Mouse (Mus musculus) lung, postnatal 10 days (tissue): Measurements from ENCODE around the gene Hint1.
"Not testable (repeated sequence)": the region's sequence is repeated elsewhere in the genome, so short reads cannot be mapped to it uniquely, and the experiment has no call there.

Source experiments
- DNase-seq: peaks from one replicate; pipeline ENCODE4 v3.0.0; 2021

Gene Hint1

GRCm38 (mm10) chr11:54862621-54863520 is 3.3 kb upstream of the Hint1 start:
- DNase-seq, result peak; percentile 77

GRCm38 (mm10) chr11:54865330-54866085 is 675 bp upstream of the Hint1 start:
- DNase-seq, result no peak

- no peak for DNase-seq
Measured at GRCm38 (mm10) chr11:54867049-54867385, 834 bp downstream of the Hint1 start.

- DNase-seq, result no peak
Measured at GRCm38 (mm10) chr11:54867903-54868434, 1.8 kb downstream of the Hint1 start.

GRCm38 (mm10) chr11:54868445-54868844 is 2.3 kb downstream of the Hint1 start:
- DNase-seq, result no peak

GRCm38 (mm10) chr11:54869318-54869717 is 3.1 kb downstream of the Hint1 start:
- no peak for DNase-seq

GRCm38 (mm10) chr11:54871831-54872537 is 5.8 kb downstream of the Hint1 start:
- no peak for DNase-seq

- no peak for DNase-seq
Measured at GRCm38 (mm10) chr11:54876031-54876430, 9.8 kb downstream of the Hint1 start.

GRCm38 (mm10) chr11:54878893-54879292 is 12.7 kb downstream of the Hint1 start:
- no peak for DNase-seq

GRCm38 (mm10) chr11:54879434-54879833 is 13.3 kb downstream of the Hint1 start:
- DNase-seq, result peak; percentile 87

GRCm38 (mm10) chr11:54879922-54880321 is 13.7 kb downstream of the Hint1 start:
- no peak for DNase-seq

GRCm38 (mm10) chr11:54881051-54881474 is 14.9 kb downstream of the Hint1 start:
- DNase-seq, result peak; percentile 27

- DNase-seq, result peak; percentile 68
Measured at GRCm38 (mm10) chr11:54882671-54883070, 16.5 kb downstream of the Hint1 start.

GRCm38 (mm10) chr11:54884197-54884828 is 18.1 kb downstream of the Hint1 start:
- no peak for DNase-seq

- DNase-seq, result peak; percentile 88
Measured at GRCm38 (mm10) chr11:54884937-54885336, 18.8 kb downstream of the Hint1 start.

- DNase-seq, result peak; percentile 32
Measured at GRCm38 (mm10) chr11:54885406-54885805, 19.2 kb downstream of the Hint1 start.

- DNase-seq, result peak; percentile 42
Measured at GRCm38 (mm10) chr11:54887927-54888326, 21.7 kb downstream of the Hint1 start.

- no peak for DNase-seq
Measured at GRCm38 (mm10) chr11:54891341-54891740, 25.2 kb downstream of the Hint1 start.

- no peak for DNase-seq
Measured at GRCm38 (mm10) chr11:54892091-54892490, 25.9 kb downstream of the Hint1 start.

GRCm38 (mm10) chr11:54894589-54894988 is 28.4 kb downstream of the Hint1 start:
- DNase-seq, result no peak

- not testable (repeated sequence) for DNase-seq
Measured at GRCm38 (mm10) chr11:54896646-54897045, 30.5 kb downstream of the Hint1 start.

GRCm38 (mm10) chr11:54897470-54897869 is 31.3 kb downstream of the Hint1 start:
- DNase-seq, result no peak

GRCm38 (mm10) chr11:54899657-54900056 is 33.5 kb downstream of the Hint1 start:
- DNase-seq, result no peak
